Mouse (Mus musculus) heart, adult 2 months (tissue): Measurements from ENCODE around the gene Prr23a1.

Source experiments
- CTCF ChIP-seq: fragments of 200-600 bp; IDR thresholded peaks from 2 replicates; pipeline ENCODE4 v1.8.1; 2022; ENCODE audit warnings: antibody characterized with exemption, mild to moderate bottlenecking, moderate library complexity
- EP300 ChIP-seq: fragments of 200-500 bp; IDR thresholded peaks from 2 replicates; pipeline ENCODE4 v1.6.1; 2011; ENCODE audit warnings: low read depth, low read length, control low read depth; ENCODE audit not compliant: insufficient read depth
- POLR2A ChIP-seq: fragments of 200-500 bp; IDR thresholded peaks from 2 replicates; pipeline ENCODE4 v1.6.1; 2011; ENCODE audit warnings: mild to moderate bottlenecking, low read depth, low read length, control low read depth; ENCODE audit not compliant: insufficient read depth

GRCm38 (mm10) chr9:98837537-98838074, 4.7 kb upstream of the Prr23a1 start:
- no peak for TF ChIP-seq EP300
- TF ChIP-seq CTCF: no peak
- no peak for TF ChIP-seq POLR2A
